Comparison of ENCODE assay signal across 21 mouse cellular contexts in genomic region chr17:34236691-34237090, GRCm38 (mm10). TPM values are rescaled to one million over a fixed set of nuclear protein-coding genes. Genes with fewer than 3 reads are reported as not detected.
DNase-seq lines count a peak whose midpoint lies in the region; ATAC-seq and TF ChIP-seq lines count a peak whose summit lies in the region.
"Had no signal": no experiment of that assay in that cellular context is flagged by ENCODE, and none has a peak within 500 bp of the region (broad histone marks: within the 10 kb centered on the region; RNA-seq: fewer than 3 reads in every experiment).

No protein-coding gene starts in this region.

- H3K36me3 ChIP-seq in lung, postnatal 0 days (ENCODE audit: insufficient read depth, low read length), result no peaks in the 10 kb centered on the region
- H3K36me3 ChIP-seq: embryonic facial prominence, embryonic 15.5 days; hindbrain, embryonic 12.5 days; kidney, embryonic 15.5 days; limb, embryonic 12.5 days; midbrain, embryonic 13.5 days had no signal

- H3K4me3 ChIP-seq in lung, adult 2 months (replicated peaks; ENCODE audit: extremely low read depth, low read depth, low read length), result no peak overlapping the region
- no peak overlapping the region for H3K4me3 ChIP-seq in lung, postnatal 0 days (ENCODE audit: low read depth, low read length)
- H3K4me3 ChIP-seq: embryonic facial prominence, embryonic 15.5 days; hindbrain, embryonic 12.5 days; kidney, embryonic 15.5 days; limb, embryonic 12.5 days; megakaryocyte, embryonic 14.5 days; midbrain, embryonic 13.5 days had no signal

- DNase-seq in lung, adult 18-20 months, result peak; percentile 46 to 64
- no peak for DNase-seq in lung, adult 2 months
- DNase-seq in B cell, adult 2 months, result peak; percentile 0
- DNase-seq in NIH3T3 (ENCODE audit: low read depth), result peak; percentile 23
- DNase-seq in lung, postnatal 0 days (ENCODE audit: low spot score), result peak; percentile 47
- no peak for DNase-seq in frontal cortex, postnatal 14 days (ENCODE audit: low spot score in 2 of 2)
- DNase-seq in cerebellum, adult 9-10 months, result no peak
- no peak for DNase-seq in gastrocnemius, postnatal 4 days (ENCODE audit: low spot score in 2 of 2)
- DNase-seq: adrenal gland, postnatal 14 days; cerebellum, adult 9-11 months; gastrocnemius, postnatal 10 days; liver, postnatal 0 days had no signal

- 0 out of 2 replicates have a peak, but pooled peaks have one; percentile 36 for ATAC-seq in lung, postnatal 0 days
- ATAC-seq: intestine, postnatal 0 days; liver, postnatal 0 days; midbrain, embryonic 13.5 days had no signal

- no peak for TF ChIP-seq CTCF in lung, adult 2 months (IDR thresholded peaks at IDR 0.05; ENCODE audit: insufficient read depth, low read length)
- TF ChIP-seq CTCF in lung, postnatal 0 days (IDR thresholded peaks at IDR 0.05), result no peak

- no peak overlapping the region for H3K9ac ChIP-seq in lung, postnatal 0 days (replicated peaks; ENCODE audit: low read depth)
- H3K9ac ChIP-seq: embryonic facial prominence, embryonic 15.5 days; hindbrain, embryonic 12.5 days; kidney, embryonic 15.5 days; limb, embryonic 12.5 days; liver, postnatal 0 days; midbrain, embryonic 13.5 days had no signal

- peaks cover 6% of the 10 kb centered on the region; the same call in 1 of the 2 replicates for H3K4me1 ChIP-seq in lung, adult 2 months (ENCODE audit: control insufficient read depth, insufficient read depth, low read length)
- H3K4me1 ChIP-seq in lung, postnatal 0 days (ENCODE audit: insufficient read depth, low read depth, low read length), result no peaks in the 10 kb centered on the region
- H3K4me1 ChIP-seq: embryonic facial prominence, embryonic 15.5 days; hindbrain, embryonic 12.5 days; limb, embryonic 12.5 days; midbrain, embryonic 13.5 days had no signal

- TF ChIP-seq POLR2A in lung, adult 2 months (IDR thresholded peaks at IDR 0.05; ENCODE audit: borderline replicate concordance, extremely low read depth, low read depth, low read length), result no peak

- H3K27ac ChIP-seq in lung, postnatal 0 days (ENCODE audit: low read length), result no peak overlapping the region
- H3K27ac ChIP-seq: embryonic facial prominence, embryonic 15.5 days; hindbrain, embryonic 12.5 days; kidney, embryonic 15.5 days; limb, embryonic 12.5 days; midbrain, embryonic 13.5 days had no signal

- no peak for TF ChIP-seq EP300 in lung, postnatal 0 days (IDR thresholded peaks at IDR 0.05)

- H3K27me3 ChIP-seq in lung, postnatal 0 days (replicated peaks; ENCODE audit: insufficient read depth, low read length), result no peaks in the 10 kb centered on the region
- H3K27me3 ChIP-seq: embryonic facial prominence, embryonic 15.5 days; hindbrain, embryonic 12.5 days; kidney, embryonic 15.5 days; limb, embryonic 12.5 days; megakaryocyte, embryonic 14.5 days; midbrain, embryonic 13.5 days had no signal

- 69% methylated on average over 5 of the region's 5 CpGs for WGBS in lung, adult 2 months
- WGBS in lung, postnatal 0 days, result 57% methylated on average over 5 of the region's 5 CpGs

- no peaks in the 10 kb centered on the region for H3K9me3 ChIP-seq in lung, postnatal 0 days (ENCODE audit: low read length)
- H3K9me3 ChIP-seq: embryonic facial prominence, embryonic 15.5 days; hindbrain, embryonic 12.5 days; limb, embryonic 12.5 days; midbrain, embryonic 13.5 days had no signal

- H3K4me2 ChIP-seq in lung, postnatal 0 days (replicated peaks; ENCODE audit: low read depth, low read length), result no peak overlapping the region
- H3K4me2 ChIP-seq: embryonic facial prominence, embryonic 15.5 days; hindbrain, embryonic 12.5 days; kidney, embryonic 15.5 days; limb, embryonic 12.5 days; liver, embryonic 11.5 days; midbrain, embryonic 13.5 days had no signal

RNA-seq across cellular contexts. Expression of gene H2-Ob, which starts 2.0 kb away (rescaled TPM):
- 18.8 and 34.6 TPM in 2 replicates for polyA plus RNA-seq in lung, adult 2 months (2012; rRNA removed)
- polyA plus RNA-seq in lung, postnatal 0 days (2015; fragmentation: Nextera tagmentation; extraction: Ambion mirVana), result 0.43 and 1.2 TPM in 2 replicates
- total RNA-seq in gastrocnemius, postnatal 4 days (2021), result under 1 TPM in 1 of 2 experiments, not detected in 1; 0.39 TPM
- polyA plus RNA-seq: heart, embryonic 14.5 days; hindbrain, embryonic 12.5 days; limb, embryonic 12.5 days; liver, embryonic 11.5 days; midbrain, embryonic 13.5 days had no signal

RNA-seq across cellular contexts. Expression of gene H2-Ab1, which starts 20.8 kb away (rescaled TPM):
- polyA plus RNA-seq in lung, adult 2 months (2012; rRNA removed), result 1,370 and 1,736 TPM in 2 replicates
- 17.8 and 19.2 TPM in 2 replicates for polyA plus RNA-seq in lung, postnatal 0 days (2015; fragmentation: Nextera tagmentation; extraction: Ambion mirVana)
- total RNA-seq in gastrocnemius, postnatal 4 days (2021), result 1 to 10 TPM; 2.1 to 2.9 TPM

RNA-seq across cellular contexts. Expression of gene Tap2, which starts 33.4 kb away (rescaled TPM):
- polyA plus RNA-seq in lung, adult 2 months (2012; rRNA removed), result 68.8 and 70.9 TPM in 2 replicates
- polyA plus RNA-seq in lung, postnatal 0 days (2015; fragmentation: Nextera tagmentation; extraction: Ambion mirVana), result 23.9 and 26.1 TPM in 2 replicates
- total RNA-seq in gastrocnemius, postnatal 4 days (2021), result 1 to 10 TPM; 8.1 to 8.3 TPM

RNA-seq across cellular contexts. Expression of gene Psmb8, which starts 39.2 kb away (rescaled TPM):
- polyA plus RNA-seq in lung, adult 2 months (2012; rRNA removed), result 112 and 130 TPM in 2 replicates
- 54.9 and 58.6 TPM in 2 replicates for polyA plus RNA-seq in lung, postnatal 0 days (2015; fragmentation: Nextera tagmentation; extraction: Ambion mirVana)
- total RNA-seq in gastrocnemius, postnatal 4 days (2021), result 1 to 10 TPM; 4.3 to 6.1 TPM

RNA-seq across cellular contexts. Expression of gene Psmb9, which starts 49.1 kb away (rescaled TPM):
- 83.8 and 99.1 TPM in 2 replicates for polyA plus RNA-seq in lung, adult 2 months (2012; rRNA removed)
- 16.4 and 17.1 TPM in 2 replicates for polyA plus RNA-seq in lung, postnatal 0 days (2015; fragmentation: Nextera tagmentation; extraction: Ambion mirVana)
- total RNA-seq in gastrocnemius, postnatal 4 days (2021), result 1 to 10 TPM; 1.6 to 4.1 TPM

Comparison
In these comparisons a context has a peak if more than half of its experiments do, and no peak if none do; other contexts are left out.
1. DNase-seq: peak in lung, adult 18-20 months (2 of 2), B cell, adult 2 months (2 of 2), NIH3T3 (single experiment) and lung, postnatal 0 days (single experiment); none in lung, adult 2 months (single experiment), frontal cortex, postnatal 14 days (0 of 2), cerebellum, adult 9-10 months (single experiment) and gastrocnemius, postnatal 4 days (0 of 2).
2. RNA of gene H2-Ab1, which starts 20.8 kb away (polyA plus RNA-seq): 1,370 to 1,736 TPM in lung, adult 2 months; 17.8 to 19.2 TPM in lung, postnatal 0 days; every median in the first group is over 10 times any median in the second.